Mouse (Mus musculus): ENCODE results near the gene Capzb.

Capzb gene

GRCm38 (mm10) chr4:139208236-139209129, 15.8 kb downstream of the Capzb start:
- DNase-seq (ENCODE audit: low spot score), result peak; percentile 58

- DNase-seq (ENCODE audit: low spot score), result peak; percentile 56
These were observed 16.6 kb downstream of the Capzb start for GRCm38 (mm10) chr4:139209130-139209840.

- DNase-seq (ENCODE audit: low spot score), result peak; percentile 70
These were observed 19.5 kb downstream of the Capzb start for GRCm38 (mm10) chr4:139211975-139212831.

- no peak for DNase-seq (ENCODE audit: low spot score)
These were observed 20.4 kb downstream of the Capzb start for GRCm38 (mm10) chr4:139213086-139213485.

GRCm38 (mm10) chr4:139213935-139214371, 21.3 kb downstream of the Capzb start:
- DNase-seq (ENCODE audit: low spot score), result peak; percentile 73

GRCm38 (mm10) chr4:139216566-139216965, 23.9 kb downstream of the Capzb start:
- no peak for DNase-seq (ENCODE audit: low spot score)

GRCm38 (mm10) chr4:139218539-139218938, 25.8 kb downstream of the Capzb start:
- no peak for DNase-seq (ENCODE audit: low spot score)

- no peak for DNase-seq (ENCODE audit: low spot score)
These were observed 27.0 kb downstream of the Capzb start for GRCm38 (mm10) chr4:139219656-139220055.

GRCm38 (mm10) chr4:139220978-139221377, 28.3 kb downstream of the Capzb start:
- DNase-seq (ENCODE audit: low spot score), result no peak

- no peak for DNase-seq (ENCODE audit: low spot score)
These were observed 29.1 kb downstream of the Capzb start for GRCm38 (mm10) chr4:139221837-139222236.

- no peak for DNase-seq (ENCODE audit: low spot score)
These were observed 32.4 kb downstream of the Capzb start for GRCm38 (mm10) chr4:139225115-139225514.

- no peak for DNase-seq (ENCODE audit: low spot score)
These were observed 33.2 kb downstream of the Capzb start for GRCm38 (mm10) chr4:139225944-139226343.

- no peak for DNase-seq (ENCODE audit: low spot score)
These were observed 34.0 kb downstream of the Capzb start for GRCm38 (mm10) chr4:139226504-139227216.

GRCm38 (mm10) chr4:139227923-139228322, 35.2 kb downstream of the Capzb start:
- DNase-seq (ENCODE audit: low spot score), result no peak

- DNase-seq (ENCODE audit: low spot score), result no peak
These were observed 36.6 kb downstream of the Capzb start for GRCm38 (mm10) chr4:139229271-139229670.

GRCm38 (mm10) chr4:139230376-139231120, 37.8 kb downstream of the Capzb start:
- DNase-seq (ENCODE audit: low spot score), result no peak

- no peak for DNase-seq (ENCODE audit: low spot score)
These were observed 38.5 kb downstream of the Capzb start for GRCm38 (mm10) chr4:139231163-139231562.

- peak; percentile 78 for DNase-seq (ENCODE audit: low spot score)
These were observed 39.9 kb downstream of the Capzb start for GRCm38 (mm10) chr4:139232479-139233145.

GRCm38 (mm10) chr4:139233146-139233495, 40.4 kb downstream of the Capzb start:
- DNase-seq (ENCODE audit: low spot score), result no peak

- DNase-seq (ENCODE audit: low spot score), result no peak
These were observed 41.1 kb downstream of the Capzb start for GRCm38 (mm10) chr4:139233755-139234254.
